Mouse (Mus musculus) G1E (cell line): ENCODE results near the gene Ift172. TPM values are rescaled to one million over a fixed set of nuclear protein-coding genes. Genes with fewer than 3 reads are reported as not detected.

ENCODE experiments used
- ATAC-seq: 2 replicates; pipeline ENCODE4 v1.8.0; 2016; ENCODE audit warnings: mild to moderate bottlenecking; ENCODE audit not compliant: insufficient number of reproducible peaks, poor library complexity, low FRiP score, severe bottlenecking; ENCODE audit errors: extremely low read depth
- DNase-seq: peaks from one replicate; pipeline ENCODE4 v3.0.0; 2012; ENCODE audit warnings: low spot score
- H3K27me3 ChIP-seq: 2 replicates; pipeline ENCODE4 v1.6.1; 2012; ENCODE audit warnings: mild to moderate bottlenecking, low read length, inconsistent platforms; ENCODE audit not compliant: insufficient read depth
- H3K36me3 ChIP-seq: replicated peaks from 2 replicates; pipeline ENCODE3; 2012; ENCODE audit warnings: mild to moderate bottlenecking, inconsistent platforms
- H3K4me1 ChIP-seq: 2 replicates; pipeline ENCODE4 v1.6.1; 2012; ENCODE audit warnings: low read depth, low read length, inconsistent platforms, mixed read lengths; ENCODE audit not compliant: insufficient read depth
- H3K4me3 ChIP-seq: 2 replicates; pipeline ENCODE4 v1.5.1; 2012; ENCODE audit warnings: low read depth, mild to moderate bottlenecking, inconsistent platforms, low read length, moderate library complexity, mixed read lengths
- H3K9me3 ChIP-seq: replicated peaks from 2 replicates; pipeline ENCODE4 v1.6.1; 2012; ENCODE audit warnings: inconsistent platforms
- GATA1 ChIP-seq: IDR thresholded peaks from 2 replicates; pipeline ENCODE4 v1.6.1; 2012; ENCODE audit warnings: borderline replicate concordance, low read length, inconsistent platforms, mixed read lengths
- polyA plus RNA-seq: library from polyadenylated mRNA; stranded (reverse); fragments of >175 nt; gene quantifications from 2 replicates; pipeline ENCODE4 v1.2.3, GENCODE M21; 2012
- total RNA-seq, 2 experiments: library from RNA; stranded (forward) in 1 of 2; stranded (reverse) in 1 of 2; fragments of 200-1000 nt in 1 of 2; fragments of >200 nt in 1 of 2; fragmentation: Nextera tagmentation in 1 of 2; gene quantifications; 2 replicates each; pipeline ENCODE4 v1.2.3; 2014 to 2017

Ift172 gene
- total and polyA plus RNA-seq, 3 experiments = 21.5 to 37.8 (median 24.3) TPM

DNA sequence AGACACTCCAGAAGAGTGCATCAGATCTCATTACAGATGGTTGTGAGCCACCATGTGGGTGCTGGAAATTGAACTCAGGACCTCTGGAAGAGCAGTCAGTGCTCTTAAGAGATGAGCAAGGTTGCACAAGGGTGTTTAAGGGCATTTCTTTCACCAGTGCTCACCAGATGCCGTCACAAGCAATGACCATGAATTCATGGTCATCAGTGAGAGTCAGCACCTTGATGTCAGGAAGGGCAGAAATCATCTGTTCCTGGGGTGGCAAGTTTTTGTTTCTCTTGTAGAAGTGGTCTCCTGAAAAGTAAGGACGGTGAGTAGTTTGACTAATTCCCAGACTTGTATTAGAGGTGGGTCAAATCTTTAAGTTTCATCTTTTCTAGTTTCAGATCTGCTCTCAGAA lies 87.0 kb downstream of the Ift172 start:
- peaks cover 90% of the 10 kb centered on the region for H3K36me3 ChIP-seq
- no peak for ATAC-seq
- no peak overlapping the region for H3K4me3 ChIP-seq
- no peak for DNase-seq
- no peak for TF ChIP-seq GATA1
- H3K27me3 ChIP-seq = no peaks in the 10 kb centered on the region
- H3K4me1 ChIP-seq = peaks cover 57% of the 10 kb centered on the region
- no peaks in the 10 kb centered on the region for H3K9me3 ChIP-seq

Other genes with a start within 250 kb of the Ift172 start
Only the 20 nearest of the 24 such genes appear.
- not detected in 2 replicates for gene Dnajc5g, start 184.8 kb downstream of the Ift172 start, total RNA-seq (2014; fragmentation: Nextera tagmentation)
- not detected in 2 replicates for gene Dnajc5g, start 184.8 kb downstream of the Ift172 start, total RNA-seq (2017)
- not detected in 2 replicates for gene Dnajc5g, start 184.8 kb downstream of the Ift172 start, polyA plus RNA-seq
- not detected in 2 replicates for gene Slc30a3, start 182.9 kb downstream of the Ift172 start, total RNA-seq (2014; fragmentation: Nextera tagmentation)
- gene Slc30a3, start 182.9 kb downstream of the Ift172 start, total RNA-seq (2017) = 0.05 TPM in 1 of 2 replicates, not detected in the other
- not detected in 2 replicates for gene Slc30a3, start 182.9 kb downstream of the Ift172 start, polyA plus RNA-seq
- gene Trim54, start 174.4 kb downstream of the Ift172 start, total RNA-seq (2014; fragmentation: Nextera tagmentation) = not detected in 2 replicates
- not detected in 2 replicates for gene Trim54, start 174.4 kb downstream of the Ift172 start, total RNA-seq (2017)
- gene Trim54, start 174.4 kb downstream of the Ift172 start, polyA plus RNA-seq = not detected in 2 replicates
- gene Ucn, start 152.3 kb downstream of the Ift172 start, total RNA-seq (2014; fragmentation: Nextera tagmentation) = not detected in 2 replicates
- not detected in 2 replicates for gene Ucn, start 152.3 kb downstream of the Ift172 start, total RNA-seq (2017)
- gene Ucn, start 152.3 kb downstream of the Ift172 start, polyA plus RNA-seq = not detected in 2 replicates
- gene Mpv17, start 136.9 kb downstream of the Ift172 start, total RNA-seq (2014; fragmentation: Nextera tagmentation) = 56.6 and 78.2 TPM in 2 replicates
- 69.8 and 70.3 TPM in 2 replicates for gene Mpv17, start 136.9 kb downstream of the Ift172 start, total RNA-seq (2017)
- gene Mpv17, start 136.9 kb downstream of the Ift172 start, polyA plus RNA-seq = 27.7 and 31.2 TPM in 2 replicates
- gene Gm29609, start 111.2 kb downstream of the Ift172 start, total RNA-seq (2014; fragmentation: Nextera tagmentation) = 5.4 and 7.1 TPM in 2 replicates
- 2.8 and 4.4 TPM in 2 replicates for gene Gm29609, start 111.2 kb downstream of the Ift172 start, total RNA-seq (2017)
- gene Gm29609, start 111.2 kb downstream of the Ift172 start, polyA plus RNA-seq = 4.3 and 7.2 TPM in 2 replicates
- gene Gtf3c2, start 111.0 kb downstream of the Ift172 start, total RNA-seq (2014; fragmentation: Nextera tagmentation) = 161 and 164 TPM in 2 replicates
- gene Gtf3c2, start 111.0 kb downstream of the Ift172 start, total RNA-seq (2017) = 51.1 and 65.1 TPM in 2 replicates
- gene Gtf3c2, start 111.0 kb downstream of the Ift172 start, polyA plus RNA-seq = 57.0 and 88.3 TPM in 2 replicates
- gene Snx17, start 97.9 kb downstream of the Ift172 start, total RNA-seq (2014; fragmentation: Nextera tagmentation) = 35.3 and 42.8 TPM in 2 replicates
- gene Snx17, start 97.9 kb downstream of the Ift172 start, total RNA-seq (2017) = 56.5 and 65.1 TPM in 2 replicates
- 36.0 and 37.0 TPM in 2 replicates for gene Snx17, start 97.9 kb downstream of the Ift172 start, polyA plus RNA-seq
- 43.3 and 104 TPM in 2 replicates for gene Eif2b4, start 97.7 kb downstream of the Ift172 start, total RNA-seq (2014; fragmentation: Nextera tagmentation)
- gene Eif2b4, start 97.7 kb downstream of the Ift172 start, total RNA-seq (2017) = 43.6 and 49.3 TPM in 2 replicates
- gene Eif2b4, start 97.7 kb downstream of the Ift172 start, polyA plus RNA-seq = 139 and 201 TPM in 2 replicates
- gene Zfp513, start 88.8 kb downstream of the Ift172 start, total RNA-seq (2014; fragmentation: Nextera tagmentation) = 9.4 and 12.2 TPM in 2 replicates
- 7.0 and 7.6 TPM in 2 replicates for gene Zfp513, start 88.8 kb downstream of the Ift172 start, total RNA-seq (2017)
- 35.7 and 48.2 TPM in 2 replicates for gene Zfp513, start 88.8 kb downstream of the Ift172 start, polyA plus RNA-seq
- 168 and 173 TPM in 2 replicates for gene Ppm1g, start 70.4 kb downstream of the Ift172 start, total RNA-seq (2014; fragmentation: Nextera tagmentation)
- gene Ppm1g, start 70.4 kb downstream of the Ift172 start, total RNA-seq (2017) = 158 and 176 TPM in 2 replicates
- 297 and 362 TPM in 2 replicates for gene Ppm1g, start 70.4 kb downstream of the Ift172 start, polyA plus RNA-seq
- 38.2 and 49.6 TPM in 2 replicates for gene Nrbp1, start 50.3 kb downstream of the Ift172 start, total RNA-seq (2014; fragmentation: Nextera tagmentation)
- 76.8 and 77.1 TPM in 2 replicates for gene Nrbp1, start 50.3 kb downstream of the Ift172 start, total RNA-seq (2017)
- gene Nrbp1, start 50.3 kb downstream of the Ift172 start, polyA plus RNA-seq = 15.1 and 17.3 TPM in 2 replicates
- not detected in 2 replicates for gene Gm9970, start 49.9 kb downstream of the Ift172 start, total RNA-seq (2014; fragmentation: Nextera tagmentation)
- 0.29 TPM in 1 of 2 replicates, not detected in the other for gene Gm9970, start 49.9 kb downstream of the Ift172 start, total RNA-seq (2017)
- gene Gm9970, start 49.9 kb downstream of the Ift172 start, polyA plus RNA-seq = 0.10 and 0.18 TPM in 2 replicates
- 3.8 and 8.8 TPM in 2 replicates for gene Krtcap3, start 39.4 kb downstream of the Ift172 start, total RNA-seq (2014; fragmentation: Nextera tagmentation)
- gene Krtcap3, start 39.4 kb downstream of the Ift172 start, total RNA-seq (2017) = 6.4 and 10.5 TPM in 2 replicates
- 9.4 and 11.8 TPM in 2 replicates for gene Krtcap3, start 39.4 kb downstream of the Ift172 start, polyA plus RNA-seq
- not detected in 2 replicates for gene Fndc4, start 5.0 kb upstream of the Ift172 start, total RNA-seq (2014; fragmentation: Nextera tagmentation)
- 0.38 TPM in 1 of 2 replicates, not detected in the other for gene Fndc4, start 5.0 kb upstream of the Ift172 start, total RNA-seq (2017)
- not detected in 2 replicates for gene Fndc4, start 5.0 kb upstream of the Ift172 start, polyA plus RNA-seq
- 0.23 TPM in 1 of 2 replicates, not detected in the other for gene Gckr, start 6.3 kb upstream of the Ift172 start, total RNA-seq (2014; fragmentation: Nextera tagmentation)
- 0.05 and 0.23 TPM in 2 replicates for gene Gckr, start 6.3 kb upstream of the Ift172 start, total RNA-seq (2017)
- not detected in 2 replicates for gene Gckr, start 6.3 kb upstream of the Ift172 start, polyA plus RNA-seq
- gene Zfp512, start 161.3 kb upstream of the Ift172 start, total RNA-seq (2014; fragmentation: Nextera tagmentation) = 33.9 and 35.9 TPM in 2 replicates
- 40.8 and 58.4 TPM in 2 replicates for gene Zfp512, start 161.3 kb upstream of the Ift172 start, total RNA-seq (2017)
- 9.0 and 12.4 TPM in 2 replicates for gene Zfp512, start 161.3 kb upstream of the Ift172 start, polyA plus RNA-seq
- gene 4930548H24Rik, start 194.6 kb upstream of the Ift172 start, total RNA-seq (2014; fragmentation: Nextera tagmentation) = 0.34 TPM in 1 of 2 replicates, not detected in the other
- gene 4930548H24Rik, start 194.6 kb upstream of the Ift172 start, total RNA-seq (2017) = 0.29 and 0.55 TPM in 2 replicates
- gene 4930548H24Rik, start 194.6 kb upstream of the Ift172 start, polyA plus RNA-seq = not detected in 2 replicates
- 17.3 and 19.6 TPM in 2 replicates for gene Gpn1, start 203.6 kb upstream of the Ift172 start, total RNA-seq (2014; fragmentation: Nextera tagmentation)
- gene Gpn1, start 203.6 kb upstream of the Ift172 start, total RNA-seq (2017) = 33.2 and 34.2 TPM in 2 replicates
- 34.0 and 35.5 TPM in 2 replicates for gene Gpn1, start 203.6 kb upstream of the Ift172 start, polyA plus RNA-seq
- gene Slc4a1ap, start 235.9 kb upstream of the Ift172 start, total RNA-seq (2014; fragmentation: Nextera tagmentation) = 46.6 and 51.9 TPM in 2 replicates
- gene Slc4a1ap, start 235.9 kb upstream of the Ift172 start, total RNA-seq (2017) = 41.3 and 54.4 TPM in 2 replicates
- gene Slc4a1ap, start 235.9 kb upstream of the Ift172 start, polyA plus RNA-seq = 17.4 and 20.7 TPM in 2 replicates